Mouse (Mus musculus) limb, embryonic 14.5 days (tissue): ENCODE results near the gene Zfp109. TPM values are rescaled to one million over a fixed set of nuclear protein-coding genes. Genes with fewer than 3 reads are reported as not detected.

ENCODE experiments used
- ATAC-seq: fragments of 200-750 bp; cut with Nextera tagmentation; 2 replicates; pipeline ENCODE4 v1.8.0; 2017; ENCODE audit warnings: low read depth, moderate number of reproducible peaks, moderate TSS enrichment; ENCODE audit not compliant: low FRiP score
- DNase-seq: peaks from one replicate; pipeline ENCODE4 v3.0.0-alpha.2; 2015; ENCODE audit warnings: low spot score
- H3K27ac ChIP-seq: fragments of 300-500 bp; sonication (generic); replicated peaks from 2 replicates; pipeline ENCODE4 v1.5.1; 2014; ENCODE audit warnings: low read depth, mild to moderate bottlenecking, low read length, moderate library complexity, mixed read lengths
- H3K27me3 ChIP-seq: fragments of 300-500 bp; sonication (generic); 2 replicates; pipeline ENCODE4 v1.6.1; 2014; ENCODE audit warnings: low read length, mixed read lengths; ENCODE audit not compliant: control insufficient read depth, insufficient read depth
- H3K36me3 ChIP-seq: fragments of 300-500 bp; sonication (generic); 2 replicates; pipeline ENCODE4 v1.6.1; 2014; ENCODE audit warnings: mild to moderate bottlenecking, low read length, moderate library complexity, mixed read lengths; ENCODE audit not compliant: control insufficient read depth, insufficient read depth
- H3K4me1 ChIP-seq: fragments of 300-500 bp; sonication (generic); 2 replicates; pipeline ENCODE4 v1.6.1; 2014; ENCODE audit warnings: antibody characterized with exemption, low read length, mixed read lengths; ENCODE audit not compliant: control insufficient read depth, insufficient read depth
- H3K4me2 ChIP-seq: fragments of 300-500 bp; sonication (generic); replicated peaks from 2 replicates; pipeline ENCODE4 v1.6.1; 2014; ENCODE audit warnings: low read depth, mild to moderate bottlenecking, low read length, moderate library complexity; ENCODE audit not compliant: severe bottlenecking
- H3K4me3 ChIP-seq: fragments of 300-500 bp; sonication (generic); replicated peaks from 2 replicates; pipeline ENCODE4 v1.5.1; 2014; ENCODE audit warnings: low read length
- H3K9ac ChIP-seq: fragments of 300-500 bp; sonication (generic); 2 replicates; pipeline ENCODE4 v1.6.1; 2014; ENCODE audit warnings: mild to moderate bottlenecking, low read depth, low read length, moderate library complexity; ENCODE audit not compliant: severe bottlenecking
- H3K9me3 ChIP-seq: fragments of 300-500 bp; sonication (generic); 2 replicates; pipeline ENCODE4 v1.6.1; 2016; ENCODE audit warnings: low read length; ENCODE audit not compliant: control insufficient read depth
- POLR2A ChIP-seq: fragments of 200-500 bp; IDR thresholded peaks from 2 replicates; pipeline ENCODE4 v1.8.0; 2012; ENCODE audit warnings: inconsistent platforms, mild to moderate bottlenecking, moderate library complexity, borderline replicate concordance; ENCODE audit not compliant: insufficient read depth, insufficient read length; ENCODE audit errors: extremely low read depth
- WGBS: fragments of 180-500 bp; shearing (Covaris S2); extraction: QIAGEN DNeasy Blood & Tissue Kit; methylation state at CpG from one replicate; pipeline ENCODE4 v1.1.7; 2014; 5-methylcytosine and 5-hydroxymethylcytosine counted together
- polyA plus RNA-seq, 2 experiments: library from polyadenylated mRNA; depleted of rRNA in 1 of 2; stranded (reverse) in 1 of 2; unstranded in 1 of 2; fragments of >200 nt; fragmentation: Nextera tagmentation in 1 of 2; extraction: Ambion mirVana in 1 of 2; gene quantifications; 2 replicates each; pipeline versions ENCODE4 v1.2.1 to v1.2.3; 2012 to 2014

Zfp109 gene
- polyA plus RNA-seq, 2 experiments, result 3.7 to 4.7 TPM

- Histone ChIP-seq H3K36me3 (peaks cover 65% of the 10 kb centered on the region), H3K9ac (no peak overlapping the region), H3K4me1 (no peaks in the 10 kb centered on the region), H3K4me2 (no peak overlapping the region), H3K27ac (no peak overlapping the region), H3K27me3 (no peaks in the 10 kb centered on the region), H3K4me3 (no peak overlapping the region), H3K9me3 (peaks cover 16% of the 10 kb centered on the region)
- no peak for DNase-seq
- no peak for TF ChIP-seq POLR2A
- ATAC-seq, result no peak
- 95% methylated on average over 4 of the region's 4 CpGs for WGBS
Observed at GRCm38 (mm10) chr7:24196961-24197360, 40.4 kb downstream of the Zfp109 start.

- ATAC-seq (no peak), DNase-seq (no peak)
- Histone ChIP-seq H3K9me3 (peaks cover 13% of the 10 kb centered on the region), H3K27me3 (no peaks in the 10 kb centered on the region), H3K27ac (no peak overlapping the region), H3K4me2 (no peak overlapping the region), H3K9ac (no peak overlapping the region), H3K4me3 (no peak overlapping the region), H3K4me1 (no peaks in the 10 kb centered on the region), H3K36me3 (peaks cover 27% of the 10 kb centered on the region)
- TF ChIP-seq POLR2A, result no peak
- 59% methylated on average over 3 of the region's 3 CpGs for WGBS
Observed at GRCm38 (mm10) chr7:24193157-24193556, 44.2 kb downstream of the Zfp109 start.

GRCm38 (mm10) chr7:24191361-24191760 is 46.0 kb downstream of the Zfp109 start:
- H3K9me3 ChIP-seq, result peaks cover 10% of the 10 kb centered on the region; the same call in 1 of the 2 replicates
- no peak overlapping the region for H3K4me2 ChIP-seq
- H3K4me1 ChIP-seq, result no peaks in the 10 kb centered on the region
- TF ChIP-seq POLR2A, result no peak
- DNase-seq (no peak), ATAC-seq (no peak)
- H3K36me3 ChIP-seq, result peaks cover 15% of the 10 kb centered on the region; the same call in 1 of the 2 replicates
- 96% methylated on average over 2 of the region's 2 CpGs for WGBS
- no peaks in the 10 kb centered on the region for H3K27me3 ChIP-seq
- H3K4me3 ChIP-seq, result no peak overlapping the region
- no peak overlapping the region for H3K27ac ChIP-seq
- H3K9ac ChIP-seq, result no peak overlapping the region

GRCm38 (mm10) chr7:24189571-24189944 is 47.8 kb downstream of the Zfp109 start:
- 72% methylated on average over 5 of the region's 5 CpGs for WGBS
- Histone ChIP-seq H3K27ac (no peak overlapping the region), H3K9ac (no peak overlapping the region), H3K27me3 (no peaks in the 10 kb centered on the region), H3K36me3 (peaks cover 8% of the 10 kb centered on the region; the same call in 1 of the 2 replicates), H3K9me3 (peaks cover 10% of the 10 kb centered on the region; the same call in 1 of the 2 replicates), H3K4me3 (no peak overlapping the region), H3K4me1 (no peaks in the 10 kb centered on the region), H3K4me2 (no peak overlapping the region)
- ATAC-seq (no peak), DNase-seq (no peak)
- TF ChIP-seq POLR2A, result no peak

- no peak for TF ChIP-seq POLR2A
- H3K4me1 ChIP-seq, result no peaks in the 10 kb centered on the region
- no peak overlapping the region for H3K4me3 ChIP-seq
- 0 out of 2 replicates have a peak, but pooled peaks cover 5% of the 10 kb centered on the region for H3K9me3 ChIP-seq
- DNase-seq (no peak), ATAC-seq (no peak)
- WGBS, result 64% methylated on average over 4 of the region's 4 CpGs
- H3K36me3 ChIP-seq, result 0 out of 2 replicates have a peak, but pooled peaks cover 3% of the 10 kb centered on the region
- no peak overlapping the region for H3K4me2 ChIP-seq
- no peak overlapping the region for H3K27ac ChIP-seq
- H3K9ac ChIP-seq, result no peak overlapping the region
- no peaks in the 10 kb centered on the region for H3K27me3 ChIP-seq
Observed at GRCm38 (mm10) chr7:24188901-24189570, 48.3 kb downstream of the Zfp109 start.
